ENCODE assay signal across 12 mouse cellular contexts in genomic region chr13:52866005-52866792, GRCm38 (mm10).
DNase-seq lines count a peak whose midpoint lies in the region; ATAC-seq lines count a peak whose summit lies in the region.
"Had no signal": no experiment of that assay in that cellular context is flagged by ENCODE, and none has a peak within 500 bp of the region (broad histone marks: within the 10 kb centered on the region; RNA-seq: fewer than 3 reads in every experiment).

No protein-coding gene starts in this region.

- H3K4me3 ChIP-seq in midbrain, embryonic 12.5 days: no peak overlapping the region
- H3K4me3 ChIP-seq: limb, embryonic 12.5 days had no signal

- H3K27me3 ChIP-seq in midbrain, embryonic 12.5 days: no peaks in the 10 kb centered on the region
- H3K27me3 ChIP-seq: limb, embryonic 12.5 days had no signal

- DNase-seq in embryo, embryonic 9.5 days (ENCODE audit: extremely low spot score): peak; percentile 17
- no peak for DNase-seq in embryo, embryonic 10.5 days (ENCODE audit: low spot score)
- peak; percentile 67 for DNase-seq in right cerebral cortex, adult 18-20 months
- no peak for DNase-seq in right cerebral cortex, postnatal 25 days
- DNase-seq in telencephalon, adult 2 months (ENCODE audit: low read depth, low spot score): peak; percentile 65
- DNase-seq in kidney, adult 9 months: no peak
- DNase-seq: cerebellum, postnatal 14 days; heart, postnatal 36 days; thymus, postnatal 14 days had no signal

- ATAC-seq in midbrain, embryonic 12.5 days (ENCODE audit: low FRiP score, low read depth): no peak
- ATAC-seq in monocyte, adult 5-6 weeks (replicated peaks; ENCODE audit: insufficient number of reproducible peaks, low FRiP score, low TSS enrichment, poor library complexity, severe bottlenecking): no peak

- WGBS in midbrain, embryonic 12.5 days: 68% methylated on average over 15 of the region's 15 CpGs

- no peak overlapping the region for H3K9ac ChIP-seq in midbrain, embryonic 12.5 days (replicated peaks)
- H3K9ac ChIP-seq: limb, embryonic 12.5 days had no signal

- H3K4me2 ChIP-seq in midbrain, embryonic 12.5 days (replicated peaks): no peak overlapping the region
- H3K4me2 ChIP-seq: limb, embryonic 12.5 days had no signal

- H3K27ac ChIP-seq in midbrain, embryonic 12.5 days (replicated peaks): 0 out of 2 replicates have a peak overlapping the region, but pooled peaks have one; percentile 15
- H3K27ac ChIP-seq: limb, embryonic 12.5 days had no signal

- H3K4me1 ChIP-seq in midbrain, embryonic 12.5 days: peaks cover 15% of the 10 kb centered on the region

- no peaks in the 10 kb centered on the region for H3K36me3 ChIP-seq in midbrain, embryonic 12.5 days
- H3K36me3 ChIP-seq: limb, embryonic 12.5 days had no signal

- H3K9me3 ChIP-seq in midbrain, embryonic 12.5 days: no peaks in the 10 kb centered on the region
- H3K9me3 ChIP-seq: limb, embryonic 12.5 days had no signal

Comparison
In these comparisons a context has a peak if more than half of its experiments do, and no peak if none do; other contexts are left out.
1. DNase-seq: peak in embryo, embryonic 9.5 days (single experiment), right cerebral cortex, adult 18-20 months (single experiment) and telencephalon, adult 2 months (single experiment); none in embryo, embryonic 10.5 days (single experiment), right cerebral cortex, postnatal 25 days (single experiment) and kidney, adult 9 months (single experiment).